Mouse (Mus musculus): ENCODE results near the gene Olfr1249.
"Not testable (repeated sequence)": the region's sequence is repeated elsewhere in the genome, so short reads cannot be mapped to it uniquely, and the experiment has no call there.

Olfr1249 gene

DNA sequence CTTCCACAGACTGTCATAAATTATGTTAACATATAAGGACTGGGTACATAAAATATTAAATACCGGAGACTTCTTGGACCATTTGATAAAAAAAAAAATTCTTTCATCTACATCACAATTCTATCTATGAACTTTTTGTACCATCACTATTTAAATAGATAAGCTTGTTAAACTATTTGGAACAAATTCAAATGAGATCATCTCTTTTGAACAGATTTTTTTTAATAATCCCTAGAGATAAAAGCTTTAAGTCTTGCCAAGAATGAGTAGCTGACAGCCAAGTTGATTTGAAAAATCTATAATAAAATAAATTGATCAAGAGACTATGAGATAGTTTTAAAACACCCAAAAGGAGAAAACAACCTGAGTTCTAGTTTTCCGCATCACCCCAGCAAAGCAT, at the start of gene Olfr1249:
TSS of gene Olfr1249 (minus strand) at position 101 of the 400 bp plus-strand sequence.
- DNase-seq (ENCODE audit: low spot score), result no peak

DNA sequence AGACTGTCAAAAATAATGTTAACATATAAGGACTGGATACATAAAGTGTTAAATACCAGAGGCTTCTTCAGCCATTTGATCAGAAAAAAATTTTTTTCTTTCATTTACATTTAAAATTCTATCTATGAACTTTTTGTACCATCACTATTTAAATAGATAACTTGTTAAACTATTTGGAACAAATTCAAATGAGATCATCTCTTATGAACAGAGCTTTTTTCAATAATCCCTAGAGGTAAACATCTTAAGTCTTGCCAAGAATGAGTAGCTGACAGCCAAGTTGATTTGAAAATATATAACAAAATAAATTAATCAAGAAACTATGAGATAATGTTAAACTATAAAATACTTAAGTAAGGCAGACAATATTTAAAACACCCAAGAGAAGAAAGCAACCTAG, 37.1 kb upstream of the Olfr1249 start, which contains the start of gene Olfr1251:
TSS of gene Olfr1251 (minus strand) at position 101 of the 400 bp plus-strand sequence.
- no peak for DNase-seq (ENCODE audit: low spot score)

GRCm38 (mm10) chr2:89661367-89661766, 26.6 kb upstream of the Olfr1249 start, which contains the start of gene Olfr1250:
TSS of gene Olfr1250 (minus strand) at chr2:89661467.
- no peak for DNase-seq (ENCODE audit: low spot score)

DNA sequence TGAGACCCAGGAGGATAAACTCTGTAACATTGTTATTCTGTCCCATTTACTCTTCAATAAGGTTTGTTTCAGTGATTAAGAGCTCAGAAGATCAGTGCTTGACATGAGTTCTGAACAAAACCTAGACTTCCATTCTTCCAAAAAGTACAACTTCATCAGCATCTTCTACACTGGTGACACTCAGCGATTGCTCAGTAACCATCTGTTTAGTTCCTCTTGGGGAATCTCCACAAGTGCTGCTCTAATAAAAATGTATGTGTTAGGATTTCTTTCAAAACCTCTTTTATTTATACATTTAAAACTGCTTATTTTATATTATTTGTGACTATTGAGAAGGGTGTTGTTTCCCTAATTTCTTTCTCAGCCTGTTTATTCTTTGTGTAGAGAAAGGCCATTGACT, 16.6 kb downstream of the Olfr1249 start, which contains the start of gene Olfr1248:
TSS of gene Olfr1248 (minus strand) at position 101 of the 400 bp plus-strand sequence.
- not testable (repeated sequence) for DNase-seq (ENCODE audit: low spot score)

DNA sequence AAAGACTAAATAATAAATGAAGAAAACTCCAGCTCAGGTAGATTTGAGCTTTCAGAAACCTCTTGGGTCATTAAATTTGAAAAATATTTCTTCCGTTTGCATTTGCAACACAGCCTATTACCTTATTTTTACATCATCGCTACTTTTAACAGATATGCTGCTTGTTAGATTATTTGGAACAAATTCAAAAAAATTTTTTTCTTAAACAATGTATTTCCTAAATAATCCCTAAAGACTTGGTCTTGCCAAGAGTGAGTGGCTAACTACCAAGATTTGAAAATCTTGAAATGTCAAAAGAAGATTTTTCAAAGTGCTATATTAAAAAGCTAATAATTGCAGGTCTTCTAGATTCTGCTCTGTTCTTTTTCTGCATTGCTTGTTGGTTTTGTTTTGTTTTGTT, 20.8 kb downstream of the Olfr1249 start, which contains the start of gene Olfr1247:
TSS of gene Olfr1247 (minus strand) at position 101 of the 400 bp plus-strand sequence.
- DNase-seq (ENCODE audit: low spot score), result no peak

DNA sequence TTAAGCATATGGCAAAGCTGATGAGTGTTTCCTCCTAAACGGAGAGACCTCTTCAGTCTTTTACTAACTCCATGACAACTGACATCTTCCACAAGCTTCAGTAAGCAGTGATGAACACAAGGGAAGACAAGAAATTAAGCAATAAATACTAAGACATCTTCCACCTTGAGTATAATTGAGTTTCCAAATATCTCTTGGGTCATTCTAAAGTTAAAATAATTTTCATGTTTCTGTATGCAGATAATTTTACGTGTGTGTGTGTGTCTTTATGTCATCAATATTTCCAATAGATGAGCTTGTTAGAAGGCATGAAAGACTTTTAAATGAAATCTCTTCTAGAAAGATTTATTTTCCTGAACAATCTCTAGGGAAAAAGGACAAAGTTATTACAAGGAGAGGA, 41.7 kb downstream of the Olfr1249 start, which contains the start of gene Olfr1246:
TSS of gene Olfr1246 (minus strand) at position 101 of the 400 bp plus-strand sequence.
- DNase-seq (ENCODE audit: low spot score), result no peak
